Mouse (Mus musculus) heart, adult 2 months (tissue): ENCODE data around the gene Ddx19a. TPM values are rescaled to one million over a fixed set of nuclear protein-coding genes. Genes with fewer than 3 reads are reported as not detected.
A peak's percentile ranks its signal among the peaks of the same experiment; 100 is the strongest.

Experiments
- DNase-seq, 2 experiments: peaks; one replicate each; pipeline ENCODE4 v3.0.0; 2021
- H3K27ac ChIP-seq: fragments of 200-600 bp; 2 replicates; pipeline ENCODE4 v1.8.1; 2022
- H3K27me3 ChIP-seq: fragments of 200-500 bp; 2 replicates; pipeline ENCODE4 v1.6.1; 2012; ENCODE audit warnings: mild to moderate bottlenecking, low read length, inconsistent platforms, mixed read lengths; ENCODE audit not compliant: control insufficient read depth, insufficient read depth
- H3K36me3 ChIP-seq: fragments of 200-500 bp; 2 replicates; pipeline ENCODE4 v1.6.1; 2012; ENCODE audit warnings: low read length, inconsistent platforms; ENCODE audit not compliant: control insufficient read depth, insufficient read depth
- H3K4me1 ChIP-seq: fragments of 200-500 bp; 2 replicates; pipeline ENCODE4 v1.6.1; 2011; ENCODE audit warnings: low read length; ENCODE audit not compliant: control insufficient read depth, insufficient read depth
- H3K4me3 ChIP-seq: fragments of 200-600 bp; 2 replicates; pipeline ENCODE4 v1.8.1; 2022
- H3K79me2 ChIP-seq: fragments of 200-500 bp; replicated peaks from 2 replicates; pipeline ENCODE4 v1.6.1; 2012; ENCODE audit warnings: mild to moderate bottlenecking, inconsistent platforms, low read length, moderate library complexity, mixed read lengths; ENCODE audit not compliant: control insufficient read depth, insufficient read depth
- H3K9ac ChIP-seq: fragments of 200-500 bp; 2 replicates; pipeline ENCODE4 v1.6.1; 2012; ENCODE audit warnings: low read depth, mild to moderate bottlenecking, control low read depth, inconsistent platforms, low read length, mixed read lengths
- CTCF ChIP-seq: fragments of 200-600 bp; IDR thresholded peaks from 2 replicates; pipeline ENCODE4 v1.8.1; 2022; ENCODE audit warnings: antibody characterized with exemption, mild to moderate bottlenecking, moderate library complexity
- EP300 ChIP-seq: fragments of 200-500 bp; IDR thresholded peaks from 2 replicates; pipeline ENCODE4 v1.6.1; 2011; ENCODE audit warnings: low read depth, low read length, control low read depth; ENCODE audit not compliant: insufficient read depth
- POLR2A ChIP-seq: fragments of 200-500 bp; IDR thresholded peaks from 2 replicates; pipeline ENCODE4 v1.6.1; 2011; ENCODE audit warnings: mild to moderate bottlenecking, low read depth, low read length, control low read depth; ENCODE audit not compliant: insufficient read depth
- WGBS: fragments of 180-500 bp; shearing (Covaris S2); methylation state at CpG from one replicate; pipeline ENCODE4 v1.1.7; 2018; 5-methylcytosine and 5-hydroxymethylcytosine counted together
- intact Hi-C: fragments of 180-260 bp; cut with DNase I; formaldehyde crosslinking; loops from one replicate; pipeline ENCODE4 v1.15.1; 2025
- polyA plus RNA-seq: library from polyadenylated mRNA; depleted of rRNA; stranded (reverse); fragments of >200 nt; gene quantifications from 2 replicates; pipeline ENCODE4 v1.2.3, GENCODE M21; 2012
- total RNA-seq, 2 experiments: library from RNA; stranded (reverse); gene quantifications; 2 replicates each; pipeline ENCODE4 v1.2.3; 2021

The Ddx19a gene
- total and polyA plus RNA-seq, 3 experiments, result 18.0 to 34.8 (median 31.7) TPM

DNA sequence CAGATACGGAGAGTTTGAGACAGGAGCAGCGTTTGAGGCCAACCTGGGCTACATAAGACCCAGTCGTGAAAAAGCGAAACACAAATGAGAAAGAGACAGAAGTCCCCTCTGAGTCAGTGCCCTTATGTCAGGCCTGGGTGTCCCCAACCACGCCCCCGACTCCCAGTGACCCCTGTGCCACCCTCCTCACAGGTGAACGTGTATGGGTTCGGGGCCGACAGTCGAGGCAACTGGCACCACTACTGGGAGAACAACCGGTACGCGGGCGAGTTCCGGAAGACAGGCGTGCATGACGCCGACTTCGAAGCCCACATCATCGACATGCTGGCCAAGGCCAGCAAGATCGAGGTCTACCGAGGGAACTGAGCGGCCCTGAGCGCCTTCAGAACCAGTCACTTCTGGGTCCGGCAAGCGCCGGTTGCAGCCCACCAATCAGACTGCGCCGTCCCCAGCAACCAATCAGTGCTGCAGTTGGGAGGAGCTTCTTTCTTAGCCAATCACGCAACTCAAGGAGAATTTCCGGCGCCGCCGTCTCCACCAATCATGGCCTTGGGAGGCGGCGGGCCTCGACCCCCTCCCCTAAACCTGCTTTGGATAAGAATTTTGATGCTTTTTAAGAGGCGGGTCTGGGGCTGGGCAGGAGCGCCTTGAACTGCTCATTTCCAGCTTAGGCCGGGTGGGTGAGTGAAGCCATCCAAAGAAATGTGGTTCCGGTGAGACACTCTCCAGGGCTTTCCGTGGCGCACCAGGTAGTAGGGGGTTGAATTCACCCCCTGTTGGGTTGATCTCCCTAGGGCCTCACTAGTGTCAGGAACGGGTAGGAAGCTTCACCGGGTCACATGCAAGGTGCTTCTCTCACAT is 27.5 kb downstream of the Ddx19a start:
- Histone ChIP-seq H3K27ac (peak overlapping the region; percentile 75), H3K9ac (peak overlapping the region; percentile 78)

GRCm38 (mm10) chr8:110967326-110967725 is 30.3 kb downstream of the Ddx19a start:
- TF ChIP-seq CTCF (no peak), EP300 (no peak), POLR2A (no peak)
- WGBS, result 64% methylated on average over 9 of the region's 9 CpGs

More for the DNA sequence above, 27.5 kb downstream of the Ddx19a start:
- peak; percentile 82 to 91 for DNase-seq
- Histone ChIP-seq H3K27me3 (no peaks in the 10 kb centered on the region), H3K4me3 (peak overlapping the region; percentile 60), H3K36me3 (no peaks in the 10 kb centered on the region), H3K79me2 (no peaks in the 10 kb centered on the region), H3K4me1 (peaks cover 9% of the 10 kb centered on the region)
- TF ChIP-seq CTCF (no peak), POLR2A (peak; percentile 77), EP300 (no peak)
- intact Hi-C loops, result loop anchor here (2.0 kb wide), 2 partner anchors 27 to 69 kb away; partner anchors contain the start of gene Ddx19a
- WGBS, result 16% methylated on average over 45 of the region's 45 CpGs

DNA sequence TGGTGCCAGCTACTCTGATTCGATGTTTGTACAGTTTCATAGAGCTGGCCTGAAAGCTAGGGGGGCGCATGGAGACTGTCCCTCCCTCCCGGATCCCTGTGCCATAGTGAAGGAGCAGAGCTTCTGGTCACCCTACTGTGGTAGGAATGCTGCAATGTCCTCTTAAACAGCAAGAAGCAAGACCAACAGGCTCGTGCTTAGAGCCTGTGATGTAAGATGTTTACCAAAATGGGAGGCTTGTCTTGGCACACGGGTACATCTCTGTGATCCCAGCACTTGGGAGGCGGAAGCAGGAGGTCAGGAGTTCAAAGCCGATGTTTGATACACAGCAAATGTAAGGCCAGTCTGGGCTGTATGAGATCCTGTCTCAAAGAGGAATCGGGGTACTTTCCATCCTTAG is 31.0 kb downstream of the Ddx19a start:
- DNase-seq, result peak in 1 of 2 experiments; percentile 33
- Histone ChIP-seq H3K36me3 (no peaks in the 10 kb centered on the region), H3K79me2 (no peaks in the 10 kb centered on the region), H3K4me3 (no peak overlapping the region), H3K27me3 (no peaks in the 10 kb centered on the region), H3K4me1 (peaks cover 11% of the 10 kb centered on the region), H3K27ac (peak overlapping the region; percentile 64), H3K9ac (no peak overlapping the region)
- WGBS, result 38% methylated on average over 8 of the region's 8 CpGs
- TF ChIP-seq CTCF, result no peak
- TF ChIP-seq POLR2A, result no peak
- TF ChIP-seq EP300, result no peak
- intact Hi-C loops, result no loop called here

More at GRCm38 (mm10) chr8:110967326-110967725, 30.3 kb downstream of the Ddx19a start:
- no peak overlapping the region for H3K9ac ChIP-seq
- H3K4me1 ChIP-seq, result peaks cover 11% of the 10 kb centered on the region
- no peak overlapping the region for H3K4me3 ChIP-seq
- intact Hi-C loops, result no loop called here
- no peak for DNase-seq
- H3K27me3 ChIP-seq, result no peaks in the 10 kb centered on the region
- H3K79me2 ChIP-seq, result no peaks in the 10 kb centered on the region
- no peaks in the 10 kb centered on the region for H3K36me3 ChIP-seq
- H3K27ac ChIP-seq, result no peak overlapping the region

DNA sequence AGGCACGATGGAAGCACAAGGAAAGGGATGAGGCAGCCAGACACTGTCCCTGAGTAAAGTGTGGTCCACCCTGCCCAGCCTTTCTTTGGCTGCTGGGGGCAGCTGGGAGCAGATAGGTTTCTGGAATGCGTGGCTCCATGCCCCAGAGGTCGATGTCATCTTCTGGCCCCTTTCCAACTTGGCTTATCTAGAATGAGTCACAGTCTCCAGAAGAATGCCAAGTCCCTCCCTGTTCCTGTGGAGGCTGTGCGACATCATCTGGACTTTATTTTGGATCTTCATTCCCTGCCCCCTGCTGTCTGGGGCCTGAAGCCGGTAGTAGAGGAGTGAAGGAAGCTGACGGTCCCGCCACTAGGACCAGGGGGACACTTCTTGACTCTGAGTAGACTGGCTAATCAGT is 32.0 kb downstream of the Ddx19a start:
- Histone ChIP-seq H3K9ac (no peak overlapping the region), H3K4me1 (peaks cover 10% of the 10 kb centered on the region), H3K36me3 (no peaks in the 10 kb centered on the region), H3K27me3 (no peaks in the 10 kb centered on the region), H3K4me3 (no peak overlapping the region), H3K27ac (peak overlapping the region; percentile 64), H3K79me2 (no peaks in the 10 kb centered on the region)
- peak; percentile 81 for TF ChIP-seq CTCF
- peak; percentile 89; the same call in 1 of the 2 replicates for TF ChIP-seq EP300
- 0 out of 2 replicates have a peak, but pooled peaks have one; percentile 34 for TF ChIP-seq POLR2A
- intact Hi-C loops, result loop anchor here (2.0 kb wide), 2 partner anchors 15 to 45 kb away; no protein-coding TSS in a partner anchor
- DNase-seq, result peak; percentile 84 to 89
- 4% methylated on average over 7 of the region's 7 CpGs for WGBS

DNA sequence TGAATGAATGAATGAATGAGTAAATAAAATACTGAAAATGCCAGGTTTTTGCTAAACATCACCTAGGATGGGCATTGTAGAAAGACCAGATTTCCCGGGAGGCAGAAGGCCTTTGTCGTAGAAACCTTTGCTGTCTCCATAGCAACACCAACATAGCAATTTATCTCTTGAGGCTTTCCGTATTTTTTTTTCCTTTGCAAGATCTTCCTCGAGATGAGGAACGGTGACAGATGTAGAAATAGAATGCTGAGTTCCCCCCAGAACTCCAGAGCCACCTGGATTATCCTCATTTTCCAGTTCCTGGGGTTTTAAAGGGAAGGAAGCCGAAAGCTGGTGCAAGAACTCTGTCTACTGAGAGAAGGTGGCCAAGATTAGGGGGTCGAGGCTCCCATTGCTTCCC is 32.9 kb downstream of the Ddx19a start:
- no peak overlapping the region for H3K9ac ChIP-seq
- no peak for TF ChIP-seq CTCF
- no peaks in the 10 kb centered on the region for H3K36me3 ChIP-seq
- H3K79me2 ChIP-seq, result no peaks in the 10 kb centered on the region
- no peak overlapping the region for H3K4me3 ChIP-seq
- peaks cover 9% of the 10 kb centered on the region for H3K4me1 ChIP-seq
- 58% methylated on average over 7 of the region's 7 CpGs for WGBS
- peak overlapping the region; percentile 17; the same call in 1 of the 2 replicates for H3K27ac ChIP-seq
- intact Hi-C loops, result loop anchor here (2.0 kb wide), 2 partner anchors 14 to 44 kb away; no protein-coding TSS in a partner anchor
- H3K27me3 ChIP-seq, result no peaks in the 10 kb centered on the region
- no peak for DNase-seq

GRCm38 (mm10) chr8:110963051-110963450 is 34.5 kb downstream of the Ddx19a start:
- peaks cover 9% of the 10 kb centered on the region for H3K4me1 ChIP-seq
- DNase-seq, result no peak
- H3K27ac ChIP-seq, result no peak overlapping the region
- TF ChIP-seq EP300 (no peak), POLR2A (no peak), CTCF (no peak)
- H3K9ac ChIP-seq, result no peak overlapping the region
- no peaks in the 10 kb centered on the region for H3K36me3 ChIP-seq
- no peaks in the 10 kb centered on the region for H3K27me3 ChIP-seq
- H3K79me2 ChIP-seq, result no peaks in the 10 kb centered on the region
- no peak overlapping the region for H3K4me3 ChIP-seq
- intact Hi-C loops, result no loop called here
- WGBS, result 92% methylated on average over 2 of the region's 2 CpGs
